Mouse (Mus musculus) ovary, postnatal 36 days (tissue): ENCODE results near the gene Fbxo31.
"Not testable (repeated sequence)": the region's sequence is repeated elsewhere in the genome, so short reads cannot be mapped to it uniquely, and the experiment has no call there.

ENCODE experiments used
- DNase-seq: peaks from one replicate; pipeline ENCODE4 v3.0.0; 2022; ENCODE audit warnings: low spot score, mixed read lengths

Fbxo31 gene

DNA sequence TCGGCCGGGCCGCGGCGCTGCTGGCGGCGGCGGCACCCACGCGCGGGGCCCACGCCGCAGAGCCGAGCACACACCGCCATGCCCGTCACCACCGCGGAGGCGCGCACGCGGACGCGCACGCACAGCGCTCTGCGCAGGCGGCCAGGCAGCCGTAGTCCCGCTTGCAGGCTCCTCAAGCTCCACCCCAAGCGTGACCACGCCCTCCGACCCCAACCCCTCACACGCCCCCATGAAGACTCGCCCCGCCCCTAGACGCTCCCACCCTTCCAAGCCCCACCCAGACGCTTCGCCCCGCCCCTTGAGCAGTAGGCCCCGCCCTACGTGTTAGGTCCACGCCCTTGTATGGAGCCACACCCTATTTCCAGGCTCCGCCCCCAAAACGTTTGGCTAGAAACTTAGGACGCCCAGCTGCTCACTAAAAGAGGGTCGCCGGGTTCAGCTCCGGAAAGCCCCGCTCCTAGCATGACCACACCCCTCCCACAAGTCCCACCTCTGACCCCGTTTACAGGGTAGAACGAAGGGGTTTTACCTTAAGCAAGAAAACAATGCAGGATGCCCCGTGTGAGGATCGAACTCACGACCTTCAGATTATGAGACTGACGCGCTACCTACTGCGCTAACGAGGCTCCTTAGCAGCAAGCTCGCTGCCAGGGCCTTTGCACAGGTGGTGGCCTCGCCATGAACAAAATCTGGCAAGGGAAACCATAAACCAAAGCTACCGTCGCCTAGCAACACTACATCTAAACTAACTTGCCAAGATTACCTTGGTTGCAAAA, at the start of gene Fbxo31:
TSS of gene Fbxo31 (minus strand) at position 131 of the 776 bp plus-strand sequence.
- DNase-seq: peak; percentile 92

GRCm38 (mm10) chr8:121623043-121623442, 44.4 kb upstream of the Fbxo31 start:
- no peak for DNase-seq

DNA sequence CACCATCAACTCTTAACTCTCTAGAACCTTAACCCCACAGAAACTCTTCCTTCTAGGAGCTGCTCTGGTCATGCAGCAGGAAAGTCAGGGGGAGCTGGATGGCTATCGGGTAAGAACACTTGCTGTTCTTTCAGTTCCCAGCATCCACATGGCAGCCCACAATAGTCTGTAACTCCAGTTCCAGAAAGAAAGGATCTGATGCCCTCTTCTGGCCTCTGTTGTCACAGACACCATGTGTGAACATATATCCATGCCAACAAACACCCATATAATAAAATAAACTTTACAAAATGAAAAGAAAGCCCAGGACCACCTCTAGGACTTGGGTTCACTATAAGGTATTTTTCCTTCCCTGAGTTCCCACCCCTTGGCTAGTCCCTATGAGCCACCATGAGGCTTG, 43.3 kb upstream of the Fbxo31 start:
- no peak for DNase-seq

DNA sequence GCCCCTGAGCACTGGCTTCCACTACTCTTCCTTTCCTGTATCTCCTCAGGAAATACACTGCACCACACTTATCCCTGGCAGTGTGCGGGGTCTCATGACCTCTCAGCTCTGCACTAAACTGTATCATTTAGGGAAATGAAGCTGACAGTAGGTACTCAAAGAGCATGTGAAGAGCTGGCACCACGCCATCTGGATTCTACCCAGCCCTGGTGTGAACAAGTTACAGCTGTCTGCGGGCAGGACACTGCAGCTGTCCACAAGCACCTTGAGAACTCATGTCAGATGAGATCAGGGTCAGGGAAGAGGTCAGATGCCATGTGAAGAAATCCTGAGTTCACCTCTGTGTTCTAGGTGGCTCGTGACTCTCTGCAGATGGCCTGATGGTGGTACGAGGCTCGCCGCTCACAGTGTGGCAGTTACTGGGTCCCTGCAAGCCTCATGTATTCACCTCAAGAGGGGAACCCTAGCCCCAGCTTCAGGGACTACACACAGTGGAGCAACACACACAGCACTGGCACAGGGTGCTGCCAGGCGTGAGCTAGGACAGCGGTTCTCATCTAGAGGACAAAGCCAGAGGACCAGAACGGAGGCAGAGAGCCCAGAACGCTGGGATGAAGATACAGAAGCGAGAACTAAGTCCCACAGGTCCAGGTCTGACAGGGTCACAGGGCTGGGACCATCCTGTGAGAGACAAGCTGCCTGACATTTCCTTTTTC, 42.4 kb upstream of the Fbxo31 start:
- DNase-seq: no peak

DNA sequence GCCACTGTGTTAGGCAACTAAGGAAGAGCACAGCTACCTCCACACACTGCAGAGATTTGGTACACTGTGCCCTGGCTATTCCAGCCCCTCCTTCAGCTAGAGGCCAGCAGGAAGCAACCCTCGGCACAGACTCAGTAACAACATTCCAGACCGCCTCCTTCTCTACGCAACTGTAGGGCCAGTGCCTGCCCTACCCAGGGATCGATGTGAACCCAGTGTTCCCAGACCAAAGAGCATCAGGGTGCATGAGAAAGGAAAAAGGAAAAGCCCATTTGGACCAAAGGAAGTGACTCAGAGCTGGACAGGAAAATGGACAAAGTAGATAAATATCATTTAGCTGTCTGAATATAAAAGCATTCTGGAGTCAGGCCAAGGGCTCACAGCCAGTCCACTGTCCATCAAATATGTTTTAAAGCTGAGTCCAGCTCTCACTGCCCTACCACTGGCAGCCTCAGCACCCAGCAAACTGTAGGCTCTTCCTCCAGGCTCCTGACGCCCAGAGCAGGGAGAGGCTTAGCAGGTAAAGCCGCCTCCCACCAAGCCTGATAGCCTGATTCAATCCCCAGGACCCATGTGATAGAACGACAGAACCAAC, 40.9 kb upstream of the Fbxo31 start:
- no peak for DNase-seq

DNA sequence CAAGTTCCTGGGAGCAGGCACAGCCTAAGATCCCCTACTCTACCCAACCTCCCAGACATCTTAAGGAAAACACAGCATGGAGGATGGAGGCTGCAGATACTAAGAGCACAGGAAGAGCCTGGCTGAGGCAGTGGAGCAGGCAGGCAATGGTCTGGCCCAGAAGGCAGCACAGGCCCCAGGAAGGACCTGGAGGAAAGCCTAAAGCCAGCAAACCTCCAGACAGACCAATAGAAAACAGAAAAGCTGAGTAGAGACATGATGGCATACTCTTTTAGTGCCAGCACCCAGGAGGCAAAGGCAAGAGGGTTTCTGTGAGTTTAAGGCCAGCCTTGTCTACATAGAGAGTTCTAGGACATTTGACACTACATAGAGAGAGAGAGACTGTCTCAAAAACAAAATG, 34.8 kb upstream of the Fbxo31 start:
- DNase-seq: no peak

DNA sequence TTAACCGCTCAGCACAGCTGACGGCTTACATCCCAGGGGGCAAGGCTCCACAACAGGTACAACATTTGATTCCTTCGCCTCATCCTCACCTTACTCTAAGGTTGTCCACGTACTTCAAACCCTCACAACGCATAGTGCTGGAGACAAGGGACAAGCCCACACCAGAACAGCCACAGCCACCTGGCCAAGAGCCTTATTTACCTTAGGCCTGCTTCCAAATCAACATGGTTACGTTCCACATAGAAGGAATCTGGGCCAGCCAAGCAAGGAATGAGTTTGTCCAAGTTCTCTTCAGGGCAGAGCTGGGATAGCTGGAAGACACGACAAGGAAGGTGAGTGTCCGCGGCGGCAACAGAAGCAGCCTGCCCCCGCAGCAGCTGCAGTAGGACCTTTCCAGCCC, 31.3 kb upstream of the Fbxo31 start:
- no peak for DNase-seq

GRCm38 (mm10) chr8:121609251-121609650, 30.6 kb upstream of the Fbxo31 start:
- DNase-seq: no peak

DNA sequence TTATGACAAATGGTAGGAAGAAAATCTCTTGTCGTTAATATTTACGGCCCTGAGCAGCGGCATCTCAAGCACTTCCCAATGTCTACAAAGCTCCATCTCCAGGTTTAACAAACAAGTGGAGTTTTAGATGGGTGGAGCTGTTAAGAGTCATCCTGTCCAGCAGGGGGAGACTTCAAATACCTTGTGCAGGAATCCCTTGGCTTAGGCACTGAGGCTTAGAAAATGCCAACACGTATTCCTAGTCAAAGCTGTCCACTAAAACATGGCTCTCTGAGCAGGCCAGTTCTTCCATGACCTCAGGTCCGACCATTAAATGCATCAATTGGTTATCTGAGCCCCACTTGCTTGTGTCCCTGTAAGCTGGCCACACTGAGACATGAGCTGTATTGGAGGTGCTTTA, 29.1 kb upstream of the Fbxo31 start:
- DNase-seq: no peak

DNA sequence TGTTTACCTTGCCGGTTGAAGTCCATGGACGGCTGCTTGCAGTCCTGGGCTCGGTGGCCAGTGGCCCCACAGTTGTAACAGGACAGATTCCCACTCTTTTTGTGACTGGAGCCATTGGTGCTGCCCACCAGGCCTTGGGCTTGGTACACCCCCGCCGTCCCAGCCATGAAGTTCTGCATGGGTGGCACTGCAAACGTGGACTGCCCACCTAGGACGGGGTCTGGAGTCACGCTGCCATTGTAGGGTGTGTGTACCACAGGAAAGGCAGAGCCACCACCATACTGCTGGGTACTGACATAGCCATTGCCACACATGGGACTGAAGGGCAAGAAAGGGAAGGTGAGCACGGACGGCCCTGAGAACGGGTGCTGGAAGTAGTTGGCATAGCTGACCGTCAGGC, 25.2 kb upstream of the Fbxo31 start:
- no peak for DNase-seq

GRCm38 (mm10) chr8:121602860-121603259, 24.3 kb upstream of the Fbxo31 start:
- peak; percentile 67 for DNase-seq

DNA sequence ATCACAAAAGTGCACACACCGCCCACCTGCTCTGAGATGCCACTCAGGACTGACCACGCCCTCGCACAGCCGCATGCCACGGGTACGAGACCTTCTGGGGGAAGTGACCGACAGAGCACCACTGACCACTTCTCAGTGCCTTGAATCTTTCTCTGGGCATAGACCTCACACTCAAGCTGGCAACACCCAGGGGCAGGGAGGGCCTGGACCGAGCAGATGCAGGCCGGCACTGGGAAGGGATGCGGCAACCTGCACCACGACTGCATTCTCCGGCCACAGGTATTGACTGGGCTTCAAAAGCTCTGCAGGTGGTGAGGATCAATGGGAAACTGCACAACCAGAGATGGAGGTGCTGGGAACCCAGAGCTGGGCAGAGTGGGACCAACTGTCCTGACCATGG, 23.8 kb upstream of the Fbxo31 start:
- DNase-seq: no peak

- no peak for DNase-seq
Observed at GRCm38 (mm10) chr8:121599842-121600241, 21.2 kb upstream of the Fbxo31 start.

DNA sequence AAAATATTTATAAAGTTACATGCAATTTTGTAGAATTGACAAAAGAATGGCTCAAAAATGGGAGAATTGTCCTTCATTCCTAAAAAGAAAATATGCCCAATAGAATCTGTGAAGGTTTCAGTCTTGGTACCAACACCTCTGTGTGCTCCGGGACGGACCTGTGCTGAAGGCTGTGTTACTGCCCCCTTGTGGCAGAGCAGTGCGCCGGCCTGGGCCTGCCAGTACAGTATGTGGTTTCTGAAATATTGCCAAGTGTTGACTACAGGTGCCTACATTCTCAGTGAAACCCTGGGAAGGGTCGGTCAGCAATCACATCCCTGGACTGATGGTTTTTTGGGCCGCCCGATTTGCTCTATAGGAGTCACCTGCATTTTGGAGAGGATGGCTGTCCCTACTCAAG, 20.3 kb upstream of the Fbxo31 start:
- DNase-seq: peak; percentile 76

GRCm38 (mm10) chr8:121598190-121598589, 19.6 kb upstream of the Fbxo31 start:
- no peak for DNase-seq

DNA sequence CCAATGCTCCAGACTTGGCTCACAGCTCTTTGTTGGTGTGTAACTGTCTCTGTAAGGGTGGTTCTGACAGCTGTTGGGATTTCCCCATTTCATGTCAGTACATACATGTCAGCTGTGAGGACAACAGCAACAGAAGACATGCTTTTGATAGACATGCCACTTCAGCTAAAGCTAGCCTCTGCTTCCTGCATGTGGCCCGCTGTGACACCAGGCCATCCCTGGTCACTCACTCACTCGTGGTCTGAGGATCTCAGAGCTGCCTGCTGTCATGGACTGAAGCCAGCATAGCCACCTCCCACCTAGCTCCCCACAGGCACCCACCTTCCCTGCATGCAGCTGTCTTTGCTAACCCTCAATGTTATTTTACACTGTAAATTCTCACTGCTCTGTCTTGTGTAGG, 18.9 kb upstream of the Fbxo31 start:
- DNase-seq: not testable (repeated sequence)

DNA sequence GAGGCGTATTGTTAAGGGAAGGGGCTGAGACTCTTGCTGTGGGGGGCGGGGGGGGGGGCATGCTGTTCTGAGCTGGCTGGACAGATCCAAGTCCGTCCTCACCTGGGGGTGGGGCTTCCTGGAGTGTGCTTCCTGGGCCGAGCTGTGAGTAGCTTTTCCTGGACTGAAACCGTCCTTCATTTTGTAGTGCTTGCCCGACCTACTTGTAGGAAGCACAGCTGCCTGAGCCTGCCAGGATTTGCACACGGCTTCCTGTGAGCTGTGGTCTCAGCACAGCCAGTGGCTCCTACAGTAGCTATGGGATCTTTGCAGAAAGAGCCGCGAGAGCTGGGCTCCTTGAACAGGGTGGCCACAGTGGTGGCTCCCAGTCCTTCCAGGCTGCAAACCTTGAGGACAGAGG, 15.4 kb upstream of the Fbxo31 start:
- no peak for DNase-seq

GRCm38 (mm10) chr8:121593293-121593692, 14.7 kb upstream of the Fbxo31 start:
- DNase-seq: no peak

DNA sequence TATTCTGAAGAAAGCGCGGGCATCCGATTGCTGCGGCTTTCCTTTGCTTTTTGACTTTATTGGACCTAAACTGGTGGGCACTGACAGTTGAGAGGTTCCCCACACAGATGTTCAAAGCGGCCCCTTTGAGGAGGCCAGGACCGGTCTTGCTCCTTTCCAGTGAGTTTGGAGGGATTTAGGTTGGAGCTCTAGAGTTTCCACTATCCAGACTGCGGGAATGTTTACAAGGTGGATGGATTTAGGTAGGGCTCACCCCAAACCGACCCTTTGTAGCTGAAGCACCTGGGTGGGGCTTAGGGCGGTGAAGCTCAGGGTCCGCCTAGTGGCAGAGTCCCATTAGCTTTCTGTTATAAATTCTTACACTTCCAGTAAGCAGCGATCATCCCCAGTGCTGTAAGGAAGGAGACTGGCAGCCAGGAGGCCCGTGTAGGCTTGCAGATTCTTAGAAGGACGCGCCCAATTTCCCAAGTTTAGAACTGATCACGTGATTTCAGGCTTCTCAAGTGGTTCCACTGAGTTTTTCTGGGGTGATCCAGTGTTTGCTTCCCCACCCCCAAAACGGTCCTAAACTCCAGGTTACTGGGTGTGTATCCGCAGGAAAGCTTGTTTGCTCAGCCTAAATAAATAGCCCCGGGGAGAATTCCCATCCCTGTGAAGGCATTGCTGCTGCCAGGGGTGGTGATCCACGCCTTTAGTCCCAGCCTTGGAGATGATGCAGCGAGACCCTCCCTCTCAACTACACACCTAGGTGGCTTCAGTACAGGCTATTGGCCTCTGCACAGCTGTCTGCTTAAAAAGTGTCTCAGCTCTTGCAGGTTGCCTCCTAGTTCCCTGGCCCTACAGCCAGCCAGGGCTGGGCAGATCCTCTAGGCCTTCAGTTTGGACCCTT, 12.8 kb upstream of the Fbxo31 start:
- DNase-seq: peak; percentile 37

DNA sequence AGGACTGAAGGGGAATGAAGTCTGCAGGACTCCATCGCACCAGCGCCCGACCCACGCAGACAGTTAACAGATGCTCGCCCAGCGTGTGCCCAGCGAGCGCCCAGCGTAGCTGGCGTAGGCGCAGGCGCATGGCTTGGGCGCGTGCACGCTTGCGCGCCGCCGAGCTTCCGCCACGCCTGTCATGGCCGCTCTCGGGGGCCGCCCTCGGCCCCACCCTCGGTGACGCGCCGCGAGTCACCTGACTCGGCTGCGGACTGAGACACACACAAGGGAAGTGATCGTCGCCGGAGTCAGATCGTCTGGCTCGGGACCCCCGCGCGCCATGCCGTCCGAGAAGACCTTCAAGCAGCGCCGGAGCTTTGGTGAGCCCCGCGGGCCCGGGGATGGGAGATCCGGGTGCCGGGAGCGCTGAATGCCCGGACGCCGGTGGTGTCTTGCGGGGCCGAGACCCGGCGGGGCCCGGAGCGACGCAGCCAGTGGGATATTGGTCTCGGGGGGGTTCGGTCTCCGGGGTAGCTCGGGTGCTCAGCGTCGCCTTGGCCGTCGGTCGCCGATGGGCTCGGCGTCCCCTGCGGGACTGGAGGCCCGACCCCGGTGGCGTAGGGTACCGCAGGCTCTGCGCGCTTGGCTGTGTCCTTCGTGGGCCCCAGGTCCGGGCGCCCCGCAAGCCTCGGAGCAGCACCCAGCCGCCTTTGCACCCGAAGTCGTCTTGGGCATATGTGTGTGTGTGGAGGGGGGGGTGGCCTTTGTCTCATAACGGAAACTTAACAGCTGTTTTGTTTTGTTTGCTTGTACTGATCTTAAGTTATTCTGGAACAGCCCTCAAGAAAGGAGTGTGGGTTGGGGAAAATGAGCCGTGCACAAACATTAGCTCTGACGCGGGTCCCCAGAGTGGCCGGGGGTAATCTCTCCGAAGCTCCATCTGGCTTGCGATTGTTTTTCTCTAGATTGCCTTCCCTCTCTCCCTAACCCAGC, 11.9 kb upstream of the Fbxo31 start, which contains the start of gene Map1lc3b:
TSS of gene Map1lc3b (plus strand) at position 159 of the 975 bp plus-strand sequence.
- DNase-seq: peak; percentile 97

DNA sequence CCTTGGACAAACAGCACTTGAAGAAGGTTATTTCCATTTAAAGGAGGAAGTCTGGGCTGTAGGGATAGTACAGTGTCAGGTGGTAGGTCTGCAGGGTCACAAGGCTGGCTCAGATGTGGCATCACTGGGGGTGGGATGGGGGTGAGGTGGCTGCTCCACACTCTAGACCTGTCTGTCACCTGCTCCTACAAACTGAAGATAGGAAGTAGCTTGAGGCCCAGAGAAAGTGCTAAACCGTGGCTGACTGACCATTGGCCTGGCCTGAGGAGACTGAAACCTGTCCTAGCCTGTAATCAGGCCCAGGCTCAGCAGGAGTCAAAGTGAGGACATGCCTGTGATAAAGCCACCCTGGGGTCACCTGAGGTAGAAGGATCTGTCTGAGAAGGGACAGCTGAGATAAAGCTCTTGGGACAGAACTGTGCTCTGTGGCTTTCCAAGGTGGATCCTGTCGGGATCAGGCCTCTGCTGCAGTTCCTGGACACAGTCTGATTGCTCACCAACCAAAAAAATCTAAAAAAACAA, 10.7 kb upstream of the Fbxo31 start:
- DNase-seq: no peak
